Mouse (Mus musculus) limb, embryonic 15.5 days (tissue): ENCODE data around the gene Fam114a1. TPM values are rescaled to one million over a fixed set of nuclear protein-coding genes. Genes with fewer than 3 reads are reported as not detected.

Source experiments
- ATAC-seq: fragments of 200-750 bp; cut with Nextera tagmentation; 2 replicates; pipeline ENCODE4 v1.8.0; 2017; ENCODE audit warnings: low read depth, moderate TSS enrichment; ENCODE audit not compliant: insufficient number of reproducible peaks, low FRiP score, low TSS enrichment
- H3K27ac ChIP-seq: fragments of 300-500 bp; sonication (generic); 2 replicates; pipeline ENCODE4 v1.5.1; 2015; ENCODE audit warnings: moderate library complexity, mild to moderate bottlenecking, inconsistent platforms
- H3K27me3 ChIP-seq: fragments of 300-500 bp; sonication (generic); 2 replicates; pipeline ENCODE4 v1.6.1; 2015; ENCODE audit warnings: inconsistent platforms
- H3K36me3 ChIP-seq: fragments of 300-500 bp; sonication (generic); 2 replicates; pipeline ENCODE4 v1.6.1; 2015; ENCODE audit warnings: inconsistent platforms
- H3K4me1 ChIP-seq: fragments of 300-500 bp; sonication (generic); 2 replicates; pipeline ENCODE4 v1.6.1; 2015; ENCODE audit warnings: inconsistent platforms
- H3K4me2 ChIP-seq: fragments of 300-500 bp; sonication (generic); 2 replicates; pipeline ENCODE4 v1.6.1; 2015; ENCODE audit warnings: mild to moderate bottlenecking, inconsistent platforms
- H3K4me3 ChIP-seq: fragments of 300-500 bp; sonication (generic); 2 replicates; pipeline ENCODE4 v1.5.1; 2015; ENCODE audit warnings: mild to moderate bottlenecking, inconsistent platforms
- H3K9ac ChIP-seq: fragments of 300-500 bp; sonication (generic); 2 replicates; pipeline ENCODE4 v1.6.1; 2015; ENCODE audit warnings: inconsistent platforms
- H3K9me3 ChIP-seq: fragments of 300-500 bp; sonication (generic); 2 replicates; pipeline ENCODE4 v1.6.1; 2016; ENCODE audit warnings: inconsistent platforms
- WGBS: fragments of 180-500 bp; shearing (Covaris S2); methylation state at CpG from one replicate; pipeline ENCODE4 v1.1.7; 2015; 5-methylcytosine and 5-hydroxymethylcytosine counted together
- polyA plus RNA-seq: library from polyadenylated mRNA; unstranded; fragments of >200 nt; fragmentation: Nextera tagmentation; extraction: Ambion mirVana; gene quantifications from 2 replicates; pipeline ENCODE4 v1.2.1, GENCODE M21; 2015

Gene Fam114a1
- polyA plus RNA-seq, 1 experiment from 2014 or later: 84.0 TPM

DNA sequence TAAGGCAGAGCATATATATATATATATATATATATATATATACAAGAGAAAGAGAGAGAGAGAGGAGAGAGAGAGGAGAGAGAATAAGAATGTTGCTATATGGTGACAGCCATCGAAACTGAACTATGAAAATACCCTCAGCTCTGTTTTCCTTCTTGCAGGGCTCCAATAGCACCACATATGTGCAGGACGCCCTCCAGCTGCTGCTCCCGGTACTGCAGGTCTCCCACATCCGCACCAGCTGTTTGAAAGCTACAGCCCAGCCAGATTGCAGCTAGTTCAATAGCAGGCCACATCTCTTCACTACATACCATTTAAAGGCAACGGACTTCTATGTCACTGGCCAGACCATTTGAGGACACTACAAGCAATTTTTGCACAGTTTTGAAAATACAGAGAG, 70.6 kb downstream of the Fam114a1 start:
- no peak overlapping the region for H3K4me3 ChIP-seq
- H3K36me3 ChIP-seq: peaks cover 39% of the 10 kb centered on the region
- no peak overlapping the region for H3K4me2 ChIP-seq
- no peak overlapping the region for H3K9ac ChIP-seq
- no peaks in the 10 kb centered on the region for H3K27me3 ChIP-seq
- WGBS: 82% methylated on average over 5 of the region's 5 CpGs
- H3K4me1 ChIP-seq: peaks cover 11% of the 10 kb centered on the region
- H3K27ac ChIP-seq: no peak overlapping the region
- no peak for ATAC-seq
- no peaks in the 10 kb centered on the region for H3K9me3 ChIP-seq

DNA sequence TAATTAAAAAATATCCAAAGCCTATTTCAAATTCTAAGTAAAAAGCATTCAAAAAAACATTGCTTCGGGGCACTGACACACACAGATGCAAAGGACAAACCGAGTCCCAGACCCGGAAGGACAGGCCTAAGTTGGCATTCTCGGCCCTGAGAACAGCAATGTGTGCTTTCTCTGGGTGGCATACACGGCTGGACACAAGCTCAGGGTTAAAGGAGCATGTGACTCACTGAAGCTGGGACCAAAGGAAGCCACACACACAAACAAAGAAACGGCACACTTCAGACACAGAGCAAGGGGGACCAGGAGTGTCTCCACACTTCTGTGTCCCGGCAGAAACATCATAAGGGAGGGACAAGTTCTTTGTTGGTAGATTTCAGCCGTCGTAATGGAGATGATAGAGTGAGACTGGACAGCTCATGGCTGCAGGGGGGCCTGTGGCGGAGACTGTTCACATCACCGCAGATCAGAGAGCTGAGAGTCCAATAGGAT, 73.6 kb downstream of the Fam114a1 start:
- Histone ChIP-seq H3K4me2 (no peak overlapping the region), H3K27me3 (no peaks in the 10 kb centered on the region), H3K4me3 (no peak overlapping the region), H3K9me3 (no peaks in the 10 kb centered on the region), H3K9ac (no peak overlapping the region), H3K4me1 (peaks cover 8% of the 10 kb centered on the region), H3K36me3 (peaks cover 22% of the 10 kb centered on the region), H3K27ac (no peak overlapping the region)
- 61% methylated on average over 11 of the region's 11 CpGs for WGBS
- no peak for ATAC-seq

DNA sequence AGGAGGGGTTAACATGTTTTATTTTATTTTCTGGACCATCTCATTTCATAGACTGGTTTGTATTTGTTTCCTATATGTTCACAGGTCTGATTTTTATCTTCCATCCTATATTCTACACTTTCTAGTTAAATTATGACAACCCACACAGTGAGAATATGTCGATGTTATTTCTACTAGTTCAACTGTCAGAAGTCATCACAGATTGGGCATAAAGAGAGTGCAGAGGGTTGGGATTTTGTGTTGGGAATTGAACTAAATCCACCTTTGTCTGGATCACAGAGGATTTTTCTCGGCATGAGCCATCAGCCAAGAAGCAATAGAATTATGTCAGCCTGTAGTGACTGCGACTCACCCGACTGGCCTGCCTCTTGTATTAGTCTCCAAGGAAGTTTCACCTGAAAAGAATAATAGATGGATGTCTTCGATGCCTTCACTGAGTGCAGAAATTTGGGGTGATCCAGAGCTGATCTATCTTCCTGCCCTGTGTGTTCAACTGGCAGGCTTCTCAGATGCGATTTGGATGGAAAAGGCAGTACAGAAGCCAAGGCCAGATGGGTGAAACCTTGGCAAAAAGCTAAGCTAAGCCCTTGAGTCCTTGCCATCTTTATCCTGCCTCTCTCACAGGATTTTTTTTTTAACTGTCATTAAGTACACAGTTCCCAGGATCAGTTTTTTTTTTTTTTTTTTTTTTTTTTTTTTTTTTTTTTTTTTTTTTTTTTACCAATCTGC, 75.9 kb downstream of the Fam114a1 start:
- WGBS: 82% methylated on average over 6 of the region's 6 CpGs
- no peak overlapping the region for H3K4me2 ChIP-seq
- H3K4me3 ChIP-seq: no peak overlapping the region
- no peaks in the 10 kb centered on the region for H3K27me3 ChIP-seq
- no peak for ATAC-seq
- H3K27ac ChIP-seq: no peak overlapping the region
- H3K36me3 ChIP-seq: peaks cover 10% of the 10 kb centered on the region; the same call in 1 of the 2 replicates
- no peaks in the 10 kb centered on the region for H3K4me1 ChIP-seq
- no peaks in the 10 kb centered on the region for H3K9me3 ChIP-seq
- H3K9ac ChIP-seq: no peak overlapping the region

DNA sequence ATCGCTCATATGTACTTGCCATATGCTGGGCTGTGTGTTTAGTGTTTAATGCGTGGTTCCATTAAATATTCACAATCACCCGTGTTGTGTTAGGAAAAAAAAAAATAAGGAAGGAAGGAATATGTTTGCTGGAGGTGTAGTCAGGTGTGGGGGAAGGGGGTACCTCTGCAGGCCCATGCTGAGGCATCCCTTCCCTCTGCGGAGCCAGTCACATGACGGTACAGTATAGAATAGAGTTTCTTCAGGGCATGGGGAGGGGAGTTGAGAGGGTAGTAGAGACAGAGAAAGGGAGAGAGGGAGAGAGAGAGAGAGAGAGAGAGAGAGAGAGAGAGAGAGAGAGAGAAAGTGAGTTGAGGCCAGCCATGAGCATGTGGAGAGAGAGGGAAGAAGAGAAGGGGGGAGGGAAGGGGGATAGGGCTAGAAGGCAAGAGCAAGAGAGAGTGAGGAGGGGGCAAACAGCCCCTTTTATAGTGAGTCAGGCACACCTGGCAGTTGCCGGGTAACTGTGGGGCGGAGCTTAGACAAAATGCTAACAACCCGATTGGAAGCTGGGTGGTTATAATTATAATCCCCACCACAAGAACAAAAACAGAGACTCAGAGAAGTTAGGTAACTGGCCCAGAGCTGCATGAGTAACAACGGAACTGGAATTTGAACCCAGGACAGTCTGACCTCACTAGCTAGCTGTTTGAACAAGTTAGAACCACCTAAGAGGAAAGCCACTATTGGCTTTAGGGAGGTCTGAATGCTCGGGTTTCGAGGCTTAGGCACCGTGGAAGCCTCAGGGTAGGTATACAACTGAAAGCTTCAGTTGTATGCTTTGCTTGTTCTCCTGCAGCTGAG, 76.8 kb downstream of the Fam114a1 start:
- H3K27me3 ChIP-seq: no peaks in the 10 kb centered on the region
- 53% methylated on average over 12 of the region's 12 CpGs for WGBS
- H3K4me3 ChIP-seq: no peak overlapping the region
- no peak overlapping the region for H3K4me2 ChIP-seq
- H3K27ac ChIP-seq: no peak overlapping the region
- H3K36me3 ChIP-seq: peaks cover 8% of the 10 kb centered on the region; the same call in 1 of the 2 replicates
- H3K4me1 ChIP-seq: no peaks in the 10 kb centered on the region
- no peak for ATAC-seq
- no peak overlapping the region for H3K9ac ChIP-seq
- H3K9me3 ChIP-seq: no peaks in the 10 kb centered on the region

DNA sequence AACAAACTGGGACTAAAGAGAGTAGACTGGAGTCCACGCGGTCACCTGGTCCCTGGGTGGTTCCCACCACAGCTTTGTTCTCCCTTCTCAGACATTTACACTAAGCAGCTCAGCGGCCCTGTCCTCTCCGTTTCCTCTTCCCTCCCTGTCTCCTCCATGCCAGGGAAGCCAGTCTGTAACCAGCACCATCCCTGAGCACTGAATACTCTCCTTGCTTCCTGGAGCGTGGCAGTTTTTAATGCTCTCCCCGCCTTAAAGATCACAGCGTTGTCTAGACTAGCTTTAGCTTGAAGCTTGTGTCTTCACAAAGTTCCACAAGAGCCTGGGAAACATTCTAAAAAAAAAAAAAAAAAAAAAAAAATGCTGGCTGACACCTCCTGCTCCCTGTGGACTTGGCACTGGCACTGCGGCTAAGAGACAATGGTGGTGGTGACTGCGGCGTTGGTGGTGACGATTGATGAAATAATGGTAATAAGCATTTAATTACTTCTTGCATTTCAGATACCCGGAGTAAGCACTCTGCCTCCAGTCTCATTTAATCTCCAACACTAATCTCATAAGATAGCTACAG, 77.5 kb downstream of the Fam114a1 start:
- 74% methylated on average over 12 of the region's 12 CpGs for WGBS
- Histone ChIP-seq H3K4me2 (no peak overlapping the region), H3K27me3 (no peaks in the 10 kb centered on the region), H3K9ac (no peak overlapping the region), H3K4me1 (no peaks in the 10 kb centered on the region), H3K27ac (no peak overlapping the region), H3K36me3 (peaks cover 1% of the 10 kb centered on the region; the same call in 1 of the 2 replicates), H3K4me3 (no peak overlapping the region), H3K9me3 (no peaks in the 10 kb centered on the region)
- ATAC-seq: no peak

DNA sequence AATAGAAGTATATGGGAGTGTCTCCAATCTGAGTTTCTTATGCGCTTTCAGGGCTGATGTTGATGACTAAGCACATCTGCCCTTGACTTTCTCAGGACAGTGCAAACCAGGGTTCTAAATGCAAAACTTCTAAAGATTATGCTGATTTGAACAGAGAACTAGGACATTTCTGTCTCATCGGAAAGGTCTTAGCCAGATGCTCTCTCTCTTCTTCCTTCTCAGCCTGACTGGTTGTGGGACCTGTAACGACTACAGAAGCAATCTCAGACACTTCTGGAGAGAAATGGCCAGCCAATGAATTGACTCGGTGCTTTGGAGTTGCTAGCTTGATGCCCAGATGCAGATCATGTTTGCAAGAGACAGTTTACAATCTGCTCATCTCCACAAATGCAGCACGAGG, 80.0 kb downstream of the Fam114a1 start:
- no peak overlapping the region for H3K4me3 ChIP-seq
- H3K36me3 ChIP-seq: no peaks in the 10 kb centered on the region
- H3K4me2 ChIP-seq: no peak overlapping the region
- H3K9me3 ChIP-seq: no peaks in the 10 kb centered on the region
- no peak for ATAC-seq
- no peaks in the 10 kb centered on the region for H3K27me3 ChIP-seq
- H3K9ac ChIP-seq: no peak overlapping the region
- H3K4me1 ChIP-seq: no peaks in the 10 kb centered on the region
- WGBS: 80% methylated on average over 5 of the region's 5 CpGs
- no peak overlapping the region for H3K27ac ChIP-seq

DNA sequence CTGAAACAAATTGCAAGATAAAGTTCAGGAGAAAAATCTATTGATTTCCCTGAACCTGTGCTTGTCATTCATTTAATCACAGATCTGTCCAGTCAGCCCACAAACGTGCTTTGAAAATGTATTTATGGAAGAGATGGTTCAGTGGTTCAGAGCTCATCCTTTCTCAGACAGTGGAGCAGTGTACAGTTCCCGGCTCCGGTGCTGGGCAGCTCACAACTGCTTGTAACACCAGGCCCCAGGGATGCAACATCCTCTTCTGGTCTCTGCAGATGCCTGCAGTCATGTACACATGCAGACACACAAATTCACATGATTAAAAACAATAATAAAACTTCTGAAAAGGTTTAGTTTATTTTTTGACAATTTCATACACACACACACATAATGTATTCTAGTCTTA, 81.6 kb downstream of the Fam114a1 start:
- ATAC-seq: no peak
- H3K4me3 ChIP-seq: no peak overlapping the region

DNA sequence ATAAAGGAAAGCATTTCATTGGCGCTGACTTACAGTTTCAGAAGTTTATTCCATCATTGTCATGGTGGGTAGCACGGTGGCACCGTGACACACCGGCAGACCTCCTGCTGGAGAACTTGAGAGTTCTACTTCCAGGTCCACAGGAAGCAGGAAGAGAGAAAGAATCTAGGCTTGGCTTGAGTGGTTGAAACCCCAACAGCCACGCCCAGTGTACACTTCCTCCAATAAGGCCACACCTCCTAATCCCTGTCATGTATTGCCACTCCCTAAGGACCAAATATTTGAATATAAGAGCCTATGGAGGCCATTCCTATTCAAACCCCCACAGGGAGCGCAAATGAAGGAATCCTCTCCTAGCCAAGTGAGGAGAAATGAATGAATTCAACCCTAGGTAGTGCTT, 87.7 kb downstream of the Fam114a1 start:
- no peaks in the 10 kb centered on the region for H3K36me3 ChIP-seq
- no peaks in the 10 kb centered on the region for H3K4me1 ChIP-seq
- no peak for ATAC-seq
- no peaks in the 10 kb centered on the region for H3K9me3 ChIP-seq
- no peak overlapping the region for H3K4me3 ChIP-seq
- no peak overlapping the region for H3K27ac ChIP-seq
- no peak overlapping the region for H3K9ac ChIP-seq
- no peak overlapping the region for H3K4me2 ChIP-seq
- WGBS: 96% methylated on average over 6 of the region's 6 CpGs
- H3K27me3 ChIP-seq: no peaks in the 10 kb centered on the region

More for the DNA sequence above, 81.6 kb downstream of the Fam114a1 start:
- Histone ChIP-seq H3K27me3 (no peaks in the 10 kb centered on the region), H3K27ac (no peak overlapping the region), H3K4me2 (no peak overlapping the region), H3K36me3 (no peaks in the 10 kb centered on the region), H3K4me1 (no peaks in the 10 kb centered on the region), H3K9ac (no peak overlapping the region), H3K9me3 (no peaks in the 10 kb centered on the region)
- 78% methylated on average over 3 of the region's 3 CpGs for WGBS

DNA sequence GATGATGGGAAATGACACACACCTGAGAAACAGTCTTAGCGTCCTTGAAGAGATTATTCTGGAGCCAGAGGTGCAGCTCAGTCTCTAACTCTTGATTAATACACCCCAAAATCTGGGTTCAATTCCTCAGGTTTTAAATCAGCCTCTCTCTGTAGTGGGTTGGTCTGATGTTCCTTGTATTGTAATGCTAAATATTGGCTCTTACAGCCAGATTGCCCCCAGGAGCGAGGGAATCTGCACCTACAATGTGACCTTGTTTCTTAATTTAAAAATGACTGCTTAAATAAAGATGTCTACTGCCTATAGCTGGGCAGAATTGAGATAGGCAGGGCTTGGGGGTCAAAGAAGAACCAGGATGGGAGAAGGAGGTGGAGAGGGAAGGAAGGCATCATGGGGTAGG, 89.9 kb downstream of the Fam114a1 start:
- Histone ChIP-seq H3K27ac (no peak overlapping the region), H3K9me3 (no peaks in the 10 kb centered on the region)
- 64% methylated on average over 2 of the region's 2 CpGs for WGBS

DNA sequence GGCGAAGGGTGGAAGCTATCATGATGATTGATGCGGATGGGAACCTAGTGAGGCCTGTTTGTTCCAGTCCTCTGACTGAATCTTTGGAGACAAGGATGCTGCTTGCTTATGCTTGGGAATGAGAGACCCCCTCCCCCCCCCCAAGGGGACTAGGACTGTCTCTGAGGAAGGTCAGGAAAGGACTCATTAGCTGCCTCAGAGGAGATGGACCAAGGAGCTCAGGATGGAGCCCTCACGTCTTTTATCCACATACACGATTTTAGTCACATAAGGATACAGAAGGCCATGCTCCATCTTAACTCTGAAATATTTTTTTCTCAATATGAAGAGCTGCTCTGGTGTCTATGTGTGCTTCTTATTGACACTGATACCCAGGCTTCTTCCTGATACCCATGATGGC, 92.4 kb downstream of the Fam114a1 start:
- no peak overlapping the region for H3K4me2 ChIP-seq
- H3K4me3 ChIP-seq: no peak overlapping the region
- no peaks in the 10 kb centered on the region for H3K36me3 ChIP-seq
- no peaks in the 10 kb centered on the region for H3K4me1 ChIP-seq
- no peaks in the 10 kb centered on the region for H3K9me3 ChIP-seq
- H3K9ac ChIP-seq: no peak overlapping the region
- ATAC-seq: no peak
- WGBS: 95% methylated on average over 4 of the region's 4 CpGs
- H3K27me3 ChIP-seq: no peaks in the 10 kb centered on the region
- no peak overlapping the region for H3K27ac ChIP-seq

More for the DNA sequence above, 89.9 kb downstream of the Fam114a1 start:
- H3K4me2 ChIP-seq: no peak overlapping the region
- ATAC-seq: no peak
- H3K9ac ChIP-seq: no peak overlapping the region
- H3K4me3 ChIP-seq: no peak overlapping the region
- H3K36me3 ChIP-seq: no peaks in the 10 kb centered on the region
- no peaks in the 10 kb centered on the region for H3K27me3 ChIP-seq
- H3K4me1 ChIP-seq: no peaks in the 10 kb centered on the region

DNA sequence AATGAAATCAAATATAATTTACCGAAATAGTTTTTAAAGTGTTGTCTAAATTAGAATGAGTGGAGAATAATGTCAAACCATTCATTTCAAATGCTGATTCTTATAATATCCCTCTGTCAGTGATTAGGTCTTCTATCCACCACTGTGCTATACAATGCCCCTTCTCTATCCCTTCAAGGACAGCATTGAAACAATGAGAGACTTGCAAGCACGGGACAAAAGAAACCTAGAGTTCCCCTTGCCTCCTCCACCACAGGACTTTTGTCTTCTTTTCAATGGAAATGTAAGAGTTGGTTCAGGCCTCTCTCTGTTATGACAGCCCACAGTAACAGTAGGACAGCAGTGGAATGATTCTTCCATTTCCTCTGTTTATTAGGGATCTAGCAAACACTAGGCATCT, 93.4 kb downstream of the Fam114a1 start:
- no peak for ATAC-seq
- Histone ChIP-seq H3K9ac (no peak overlapping the region), H3K27me3 (no peaks in the 10 kb centered on the region), H3K9me3 (no peaks in the 10 kb centered on the region), H3K4me3 (no peak overlapping the region), H3K36me3 (no peaks in the 10 kb centered on the region), H3K27ac (no peak overlapping the region), H3K4me1 (no peaks in the 10 kb centered on the region), H3K4me2 (no peak overlapping the region)
- WGBS: 90% methylated on average over 2 of the region's 2 CpGs

DNA sequence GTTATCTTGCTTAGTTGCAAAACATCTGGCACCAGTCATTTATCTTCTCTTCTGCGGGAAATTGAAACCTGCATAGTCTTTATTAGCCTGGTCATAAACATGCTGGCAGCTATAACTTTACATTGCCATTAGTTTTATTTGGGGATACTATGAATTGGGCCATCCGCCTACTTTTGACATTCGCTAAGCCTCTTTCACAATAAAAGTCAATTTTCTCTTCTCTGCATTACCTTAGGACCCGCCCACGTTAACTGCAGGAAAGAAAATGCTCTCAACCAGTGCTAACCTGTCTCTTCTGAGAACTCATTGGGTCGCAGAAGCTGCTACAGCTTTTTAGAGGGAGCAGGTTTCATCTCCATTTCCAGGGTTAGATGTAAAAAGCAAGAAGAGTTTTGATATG, 98.3 kb downstream of the Fam114a1 start:
- Histone ChIP-seq H3K9me3 (no peaks in the 10 kb centered on the region), H3K27ac (no peak overlapping the region), H3K36me3 (no peaks in the 10 kb centered on the region), H3K9ac (no peak overlapping the region), H3K4me3 (no peak overlapping the region), H3K4me2 (no peak overlapping the region), H3K4me1 (0 out of 2 replicates have a peak, but pooled peaks cover 3% of the 10 kb centered on the region), H3K27me3 (peaks cover 3% of the 10 kb centered on the region; the same call in 1 of the 2 replicates)
- WGBS: 33% methylated on average over 6 of the region's 6 CpGs
- ATAC-seq: no peak
